Mouse (Mus musculus) T-cell, adult 2 months (primary cell): ENCODE data around the gene Anapc16.
A peak's percentile ranks its signal among the peaks of the same experiment; 100 is the strongest.

Experiments used
- DNase-seq: peaks from one replicate; pipeline ENCODE4 v3.0.0; 2022; ENCODE audit warnings: low spot score

Anapc16 gene

GRCm38 (mm10) chr10:60002673-60003212, at the start of gene Anapc16, which contains the start of gene Ascc1:
TSS of gene Anapc16 (minus strand) at chr10:60003135.
TSS of gene Ascc1 (plus strand) at chr10:60002805.
- peak; percentile 98 for DNase-seq

- no peak for DNase-seq
These were observed 47.6 kb upstream of the Anapc16 start for GRCm38 (mm10) chr10:60050581-60050980.

- no peak for DNase-seq
These were observed 43.8 kb upstream of the Anapc16 start for GRCm38 (mm10) chr10:60046696-60047095.

DNA sequence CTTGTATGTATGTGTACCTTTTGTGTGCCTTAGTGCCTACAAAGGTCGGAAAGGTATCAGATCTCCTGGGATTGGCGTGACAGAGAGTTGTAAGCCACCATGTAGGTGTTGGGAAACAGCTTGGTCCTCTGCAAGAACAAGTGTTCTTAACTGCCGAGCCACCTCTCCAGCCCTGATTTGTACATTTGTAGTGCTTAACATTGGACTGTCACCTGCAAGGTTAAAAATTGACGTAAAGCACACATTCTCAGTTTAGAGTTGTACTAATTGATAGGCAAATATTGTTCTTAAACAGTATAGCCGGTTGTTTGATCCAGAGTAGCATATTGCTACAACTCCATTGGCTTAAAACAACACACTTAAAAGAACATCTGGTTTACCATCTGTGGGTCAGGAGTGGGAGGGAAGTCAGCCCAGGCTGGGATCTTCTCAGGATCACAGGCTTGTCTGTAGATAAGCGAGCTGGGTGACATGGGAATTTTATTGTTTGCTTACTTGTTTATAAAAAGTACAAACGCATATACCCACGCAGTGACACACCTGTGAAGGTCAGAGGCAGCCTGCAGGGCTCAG, 39.5 kb upstream of the Anapc16 start:
- no peak for DNase-seq

GRCm38 (mm10) chr10:60035744-60036143, 32.8 kb upstream of the Anapc16 start:
- no peak for DNase-seq

DNA sequence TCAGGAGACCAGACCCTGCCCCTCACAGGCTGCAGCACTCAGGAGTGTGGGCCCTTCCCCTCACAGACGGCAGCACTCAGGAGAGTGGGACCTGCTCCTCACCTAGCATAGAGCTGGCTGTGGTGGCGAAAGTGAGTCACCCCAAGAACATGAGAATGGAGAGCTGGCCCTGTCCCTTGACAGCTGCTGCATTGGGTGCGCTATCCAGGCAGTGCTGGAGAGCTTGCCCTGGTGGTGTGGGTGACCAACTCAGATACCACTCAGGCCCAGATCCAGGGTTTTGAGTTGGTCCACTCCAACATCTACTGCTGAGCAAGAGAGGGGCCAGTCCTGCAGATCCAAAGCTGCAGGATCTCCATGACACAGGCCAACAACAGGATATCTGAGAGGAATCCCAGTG, 31.7 kb upstream of the Anapc16 start:
- no peak for DNase-seq

- DNase-seq = no peak
These were observed 30.1 kb upstream of the Anapc16 start for GRCm38 (mm10) chr10:60033064-60033463.

GRCm38 (mm10) chr10:60032622-60033021, 29.7 kb upstream of the Anapc16 start:
- DNase-seq = no peak

- DNase-seq = no peak
These were observed 29.1 kb upstream of the Anapc16 start for GRCm38 (mm10) chr10:60031985-60032384.

DNA sequence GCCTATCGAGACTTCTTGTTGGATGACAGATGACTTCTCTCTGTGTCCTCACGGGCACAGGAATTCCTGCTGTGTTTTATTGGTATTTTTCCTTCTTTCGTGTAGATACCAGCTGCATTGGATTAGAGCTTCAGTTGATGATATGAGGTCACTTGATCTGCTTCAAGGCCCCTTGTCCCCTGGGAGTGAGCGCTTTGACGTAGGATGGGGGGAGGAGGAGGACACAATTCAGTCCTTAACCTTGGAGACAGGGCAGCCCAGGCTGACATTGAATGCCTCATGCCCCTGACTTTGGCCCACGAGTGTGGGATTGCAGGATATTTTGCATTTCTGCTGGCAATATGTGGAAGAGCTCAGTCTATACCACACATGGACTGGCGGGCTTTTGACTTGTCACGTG, 28.6 kb upstream of the Anapc16 start:
- no peak for DNase-seq

DNA sequence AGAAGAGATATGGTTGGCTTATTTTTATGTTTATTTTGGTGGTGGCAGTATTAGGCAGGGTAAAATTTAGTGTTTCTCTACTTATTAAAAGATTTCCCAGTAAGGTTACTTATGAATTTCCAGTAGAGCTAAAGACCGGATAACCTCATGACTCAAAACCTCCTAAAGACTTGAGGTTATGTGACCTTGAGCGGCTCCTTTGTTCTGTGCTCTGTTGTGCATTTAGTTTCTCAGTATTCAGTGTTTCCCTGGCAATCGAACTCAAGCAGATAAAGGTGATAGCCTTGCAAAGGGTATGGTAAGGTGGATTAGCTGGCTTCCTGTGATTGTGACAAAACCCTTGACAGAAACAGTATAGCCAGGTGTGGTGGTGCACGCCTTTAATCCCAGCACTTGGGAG, 26.5 kb upstream of the Anapc16 start:
- no peak for DNase-seq

- no peak for DNase-seq
These were observed 26.0 kb upstream of the Anapc16 start for GRCm38 (mm10) chr10:60028979-60029378.

DNA sequence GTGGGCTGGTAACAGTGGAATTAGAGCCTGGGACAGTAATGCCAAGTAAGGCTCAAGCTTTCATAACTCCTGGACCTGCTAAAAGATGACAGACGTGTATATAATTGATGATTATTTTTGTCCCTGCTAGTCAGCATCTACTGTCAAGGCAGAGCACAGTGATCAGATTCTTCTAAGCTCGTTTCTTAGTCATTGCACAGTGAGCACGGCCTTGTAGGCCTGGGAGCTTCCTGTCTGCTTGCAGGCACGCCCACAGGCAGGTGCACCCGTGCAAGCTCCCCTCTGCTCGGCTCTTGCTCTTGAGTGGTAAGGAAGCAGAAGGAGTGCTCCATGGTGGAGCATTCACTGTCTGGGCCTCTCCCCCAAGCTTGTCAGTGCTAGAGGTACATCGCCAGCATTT, 25.2 kb upstream of the Anapc16 start:
- DNase-seq = peak; percentile 54

DNA sequence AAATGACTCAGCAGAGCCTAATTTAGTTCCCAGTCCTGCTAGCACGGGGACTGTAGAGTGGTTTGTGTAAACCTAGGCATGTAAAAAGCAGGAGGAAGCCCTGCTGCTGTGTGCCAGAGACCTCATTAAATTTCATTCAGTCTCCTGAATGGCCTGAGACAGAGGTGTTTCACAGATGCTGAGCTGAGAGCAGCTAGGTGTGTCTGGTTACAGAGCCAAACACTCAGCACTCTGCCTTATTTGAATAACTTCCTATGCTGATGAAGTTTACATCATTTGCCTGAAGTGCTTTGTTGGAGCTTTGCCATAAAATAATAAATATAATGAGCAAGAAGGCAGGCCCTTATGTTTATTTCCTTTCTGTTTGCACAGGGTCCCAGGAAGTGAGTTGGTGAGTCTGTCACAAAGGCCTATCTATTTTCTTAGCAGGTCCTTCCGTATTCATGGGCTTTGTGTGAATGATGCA, 24.7 kb upstream of the Anapc16 start:
- DNase-seq = peak; percentile 6

DNA sequence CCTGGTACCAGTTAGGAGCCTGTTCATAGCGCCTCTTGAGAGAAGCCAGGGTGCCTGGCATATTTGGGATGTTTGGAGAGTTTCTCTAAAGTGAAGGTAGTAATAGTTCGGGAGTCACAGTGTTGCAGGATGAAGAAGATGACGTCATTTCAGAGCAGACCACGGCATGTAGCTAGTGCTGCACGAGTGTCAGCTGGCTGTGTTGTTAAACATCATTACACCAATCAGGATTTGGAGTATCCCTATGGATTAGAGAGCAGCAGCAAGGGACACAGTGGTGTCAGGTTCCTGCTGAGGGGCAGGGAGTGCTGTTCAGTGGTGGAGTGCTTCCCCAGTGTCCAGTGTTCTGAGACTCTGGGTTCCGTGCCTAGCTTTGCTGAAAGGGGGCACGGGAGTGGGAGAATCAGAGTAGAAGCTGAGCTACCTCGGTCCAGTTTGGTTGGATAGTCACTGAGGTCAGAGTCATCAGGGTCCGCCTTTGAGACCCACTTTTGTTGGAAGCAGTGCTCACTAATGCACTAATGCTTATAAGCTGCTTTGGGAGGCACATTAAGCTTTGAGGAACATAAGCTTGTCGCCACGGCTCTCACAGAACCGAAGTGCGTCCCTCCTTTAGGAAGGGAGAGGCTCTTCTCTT, 23.9 kb upstream of the Anapc16 start:
- DNase-seq = no peak

DNA sequence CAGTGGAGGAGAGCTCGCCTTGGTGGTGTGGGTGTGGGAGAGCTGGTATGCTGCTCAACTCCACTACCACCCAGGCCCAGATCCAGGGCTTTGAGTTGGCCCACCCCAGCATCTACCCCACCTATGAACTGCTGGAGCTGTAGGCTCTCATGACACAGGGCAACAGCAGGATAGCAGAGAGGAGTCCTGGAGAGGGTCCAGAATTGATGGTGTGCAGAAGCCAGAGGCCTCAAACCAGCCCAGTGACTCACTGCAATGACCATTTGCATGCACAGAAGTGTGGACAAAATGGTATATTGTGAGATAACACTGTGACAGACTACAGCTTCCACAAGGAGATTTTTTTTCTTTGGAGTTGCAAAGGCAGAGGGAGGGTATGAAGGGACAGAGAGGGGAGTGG, 20.8 kb upstream of the Anapc16 start:
- no peak for DNase-seq

- DNase-seq = no peak
These were observed 16.4 kb upstream of the Anapc16 start for GRCm38 (mm10) chr10:60019299-60019698.

GRCm38 (mm10) chr10:60016223-60016622, 13.3 kb upstream of the Anapc16 start:
- DNase-seq = no peak

- no peak for DNase-seq
These were observed 6.2 kb upstream of the Anapc16 start for GRCm38 (mm10) chr10:60009115-60009514.

GRCm38 (mm10) chr10:60005264-60005663, 2.3 kb upstream of the Anapc16 start:
- peak; percentile 52 for DNase-seq

DNA sequence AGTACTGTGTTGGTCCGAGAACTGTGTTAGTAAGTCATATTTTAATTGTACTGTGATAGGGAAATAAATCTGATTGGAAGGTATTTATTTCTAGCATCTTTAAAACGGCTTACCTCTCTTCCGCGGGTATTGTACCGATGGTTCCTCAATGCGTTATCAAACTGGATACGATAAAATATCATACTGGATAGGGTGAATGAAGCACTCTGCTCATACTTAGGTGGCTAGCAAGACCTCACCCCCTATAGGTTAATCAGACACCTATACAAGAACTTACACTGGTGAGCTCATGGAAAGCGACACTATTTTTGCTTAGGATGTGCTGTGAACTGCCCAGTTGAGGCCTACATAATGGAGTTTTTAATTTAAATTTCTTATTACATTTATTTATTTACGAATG, 912 bp upstream of the Anapc16 start:
- no peak for DNase-seq

DNA sequence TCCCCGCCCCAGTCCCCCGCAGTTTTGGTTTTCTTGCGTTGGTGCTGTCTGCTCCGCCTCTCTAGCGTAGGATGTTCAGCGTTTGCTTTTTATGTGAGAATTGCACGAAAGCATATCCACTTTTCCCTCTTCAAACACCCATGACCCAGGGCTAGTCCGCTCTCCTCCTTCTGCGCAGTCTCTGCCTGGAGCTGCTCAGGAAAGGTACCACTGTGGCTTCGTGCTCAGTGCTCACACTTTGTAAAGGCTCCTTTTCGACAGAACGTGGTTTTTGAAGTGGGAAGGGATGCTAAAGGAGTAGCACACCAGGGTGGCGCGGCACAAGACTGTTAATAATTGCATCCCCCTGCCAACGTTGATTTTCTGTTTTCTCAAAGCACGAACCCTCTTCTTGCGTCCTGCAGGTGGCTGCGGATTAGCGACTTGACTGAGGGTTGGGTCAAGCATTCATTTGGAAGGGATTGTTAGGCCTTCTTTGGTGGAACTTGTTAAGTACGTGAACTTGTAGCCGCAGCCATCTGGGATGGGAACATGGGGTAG, 348 bp upstream of the Anapc16 start:
- no peak for DNase-seq

DNA sequence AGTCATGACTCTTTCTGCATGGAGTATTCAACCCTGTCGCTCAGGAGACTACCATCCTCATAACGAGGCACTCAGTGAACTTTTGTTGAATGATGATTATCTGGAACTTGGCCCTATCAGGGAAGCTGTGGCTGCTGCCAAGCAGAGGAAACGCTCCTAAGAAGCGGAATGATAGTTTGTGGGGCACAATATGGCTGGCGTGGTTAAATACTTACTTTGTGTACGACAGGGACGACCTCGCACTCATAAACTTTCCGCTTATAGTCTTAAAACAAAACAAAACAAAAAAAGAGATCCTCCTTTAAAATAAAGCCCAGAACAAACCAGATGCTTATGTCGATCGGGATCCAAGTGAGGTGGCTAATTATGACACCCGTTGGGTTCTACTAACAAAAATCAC, 732 bp downstream of the Anapc16 start:
- no peak for DNase-seq
